ENCODE assay signal across 7 mouse cellular contexts in genomic region chr13:92810592-92810991, GRCm38 (mm10). TPM values are rescaled to one million over a fixed set of nuclear protein-coding genes. Genes with fewer than 3 reads are reported as not detected.
DNase-seq lines count a peak whose midpoint lies in the region.
"Had no signal": no experiment of that assay in that cellular context is flagged by ENCODE, and none has a peak within 500 bp of the region (broad histone marks: within the 10 kb centered on the region; RNA-seq: fewer than 3 reads in every experiment).

No protein-coding gene starts in this region.

- DNase-seq in brain, adult 2 months (ENCODE audit: low read depth, low spot score), result peak; percentile 60
- peak; percentile 62 for DNase-seq in gastrocnemius, adult 18-20 months (ENCODE audit: low spot score)
- peak; percentile 24 for DNase-seq in gastrocnemius, postnatal 25 days
- peak; percentile 15 for DNase-seq in layer of hippocampus, adult 9-11 months
- DNase-seq in right cerebral cortex, adult 18-20 months, result peak; percentile 21
- DNase-seq in right cerebral cortex, postnatal 36 days (ENCODE audit: low spot score in 2 of 2), result peak; percentile 16 to 47

RNA-seq across cellular contexts. Expression of gene Thbs4, which starts 16.0 kb away (rescaled TPM):
- total RNA-seq in gastrocnemius, adult 18-20 months (2021), result 10 to 100 TPM; 50.4 to 96.5 TPM
- total RNA-seq in gastrocnemius, postnatal 25 days (2021), result 100 to 1,000 TPM in 1 of 2 experiments, 10 to 100 TPM in 1; 64.9 to 112 TPM
- total RNA-seq: granulocyte monocyte progenitor cell, adult 5-6 weeks had no signal

RNA-seq across cellular contexts. Expression of gene Mtx3, which starts 34.0 kb away (rescaled TPM):
- 1 to 10 TPM; 4.0 to 4.1 TPM for total RNA-seq in gastrocnemius, adult 18-20 months (2021)
- total RNA-seq in gastrocnemius, postnatal 25 days (2021), result 1 to 10 TPM; 3.2 to 4.4 TPM

Comparison
In these comparisons a context has a peak if more than half of its experiments do, and no peak if none do; other contexts are left out.
1. Peak in every context shown above with its lines: DNase-seq.